Mouse (Mus musculus) embryonic fibroblast, embryonic 13.5 days (primary cell): ENCODE results near the gene Tmem266. TPM values are rescaled to one million over a fixed set of nuclear protein-coding genes. Genes with fewer than 3 reads are reported as not detected.

Experiments used
- H3K27ac ChIP-seq: 2 replicates; pipeline ENCODE4 v1.5.1; 2012; ENCODE audit warnings: low read length, control low read depth, inconsistent platforms; ENCODE audit not compliant: insufficient read depth
- H3K4me1 ChIP-seq: 2 replicates; pipeline ENCODE4 v1.6.1; 2011; ENCODE audit warnings: low read length; ENCODE audit not compliant: control insufficient read depth, insufficient read depth
- H3K4me3 ChIP-seq: 2 replicates; pipeline ENCODE4 v1.5.1; 2011; ENCODE audit warnings: mild to moderate bottlenecking, control low read depth, low read length; ENCODE audit not compliant: insufficient read depth
- CTCF ChIP-seq: IDR thresholded peaks from 2 replicates; pipeline ENCODE4 v1.5.1; 2011; ENCODE audit warnings: mild to moderate bottlenecking, control low read depth, low read length, moderate library complexity, borderline replicate concordance; ENCODE audit not compliant: insufficient read depth
- POLR2A ChIP-seq: IDR thresholded peaks from 2 replicates; pipeline ENCODE4 v1.6.1; 2011; ENCODE audit warnings: low read depth, mild to moderate bottlenecking, control low read depth, low read length, moderate library complexity
- polyA plus RNA-seq: library from polyadenylated mRNA; stranded (reverse); fragments of >200 nt; gene quantifications from 2 replicates; pipeline ENCODE4 v1.2.4, GENCODE M21; 2011; ENCODE audit warnings: low read depth; ENCODE audit not compliant: missing spikeins, insufficient read length

Tmem266 gene
- polyA plus RNA-seq, 1 experiment = not detected

DNA sequence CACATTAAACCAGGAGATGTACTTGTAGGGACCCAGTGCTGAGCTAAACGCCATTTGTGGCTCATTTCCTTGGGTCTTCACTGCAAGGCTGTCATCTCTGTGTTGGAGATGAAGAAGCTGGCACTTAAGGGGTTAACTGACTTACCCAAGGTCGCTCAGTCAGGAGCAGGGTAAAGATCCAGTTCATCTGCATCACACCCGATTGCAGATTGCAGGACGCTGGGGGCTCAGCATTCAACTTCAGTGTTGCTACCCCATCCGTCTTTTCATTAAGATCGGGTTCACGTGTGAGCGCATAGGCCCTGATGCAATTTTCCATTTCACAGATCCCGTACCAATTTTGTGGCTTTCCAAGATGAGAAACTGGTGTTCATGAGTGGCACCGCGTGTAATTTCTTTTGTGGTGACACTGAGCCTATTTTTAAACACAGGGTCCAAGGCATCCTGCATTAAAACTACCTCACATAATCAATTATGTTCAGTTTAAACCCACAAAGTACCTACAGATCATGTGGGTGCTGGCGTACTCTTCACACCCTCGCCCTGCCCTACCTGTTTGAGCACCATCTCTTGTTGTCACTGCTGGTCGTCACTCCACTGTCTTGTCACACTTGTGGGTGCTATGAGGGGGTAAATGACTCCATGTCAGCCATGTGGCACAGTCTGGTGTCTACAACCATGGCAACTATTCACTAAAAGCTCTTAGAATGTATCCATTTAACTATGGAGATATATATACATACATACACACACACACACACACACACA lies 1.6 kb downstream of the Tmem266 start:
- TF ChIP-seq CTCF = no peak
- TF ChIP-seq POLR2A = no peak
- Histone ChIP-seq H3K4me1 (no peaks in the 10 kb centered on the region; the same call in 1 of the 2 replicates), H3K4me3 (no peak overlapping the region), H3K27ac (no peak overlapping the region)

DNA sequence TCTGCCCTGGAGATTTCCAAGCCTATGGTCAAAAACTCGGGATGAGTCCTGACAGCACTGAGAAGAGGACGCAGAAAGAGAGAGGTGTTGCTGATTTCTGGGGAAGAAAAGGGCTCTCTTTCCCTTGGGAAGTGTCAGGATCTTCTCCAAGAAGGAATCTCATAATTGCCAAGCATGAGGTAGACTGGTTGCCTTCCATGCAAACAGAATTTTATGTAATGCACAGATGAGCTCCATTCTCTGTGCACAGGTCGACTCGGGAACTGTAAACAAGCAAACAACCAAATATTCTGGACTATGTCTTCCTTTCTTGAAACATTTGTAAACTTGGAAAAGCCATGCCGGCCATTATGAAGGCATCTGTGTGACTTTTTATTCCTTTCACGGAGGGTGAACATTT lies 2.7 kb downstream of the Tmem266 start:
- H3K4me1 ChIP-seq = no peaks in the 10 kb centered on the region
- H3K4me3 ChIP-seq = no peak overlapping the region
- no peak for TF ChIP-seq POLR2A
- no peak for TF ChIP-seq CTCF
- no peak overlapping the region for H3K27ac ChIP-seq

DNA sequence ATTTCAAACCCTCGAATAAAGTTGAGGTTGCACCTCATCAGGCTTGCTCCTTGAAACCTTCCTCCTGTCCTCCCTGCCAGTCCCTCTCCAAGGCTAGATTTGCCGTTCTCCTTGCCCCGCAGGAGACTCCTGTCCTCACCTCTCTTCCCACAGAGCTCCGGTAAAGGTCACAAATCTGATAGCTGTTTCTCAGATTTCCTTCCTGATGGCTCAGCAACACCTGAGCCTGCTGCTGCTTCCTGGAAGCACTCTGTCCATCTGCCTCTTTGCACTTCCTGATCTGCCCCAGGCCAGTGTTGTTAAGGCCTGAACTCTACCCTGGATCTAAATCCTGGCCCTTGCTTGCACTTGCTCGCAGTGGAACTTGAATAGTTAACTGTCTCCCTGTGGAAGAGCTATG lies 5.8 kb downstream of the Tmem266 start:
- H3K4me1 ChIP-seq = no peaks in the 10 kb centered on the region
- TF ChIP-seq CTCF (no peak), POLR2A (no peak)

GRCm38 (mm10) chr9:55332949-55333348 lies 6.2 kb downstream of the Tmem266 start:
- H3K4me1 ChIP-seq = no peaks in the 10 kb centered on the region
- no peak overlapping the region for H3K27ac ChIP-seq
- no peak overlapping the region for H3K4me3 ChIP-seq
- TF ChIP-seq POLR2A (no peak), CTCF (no peak)

More for the DNA sequence above, 5.8 kb downstream of the Tmem266 start:
- no peak overlapping the region for H3K4me3 ChIP-seq
- H3K27ac ChIP-seq = no peak overlapping the region

- no peak overlapping the region for H3K27ac ChIP-seq
- H3K4me1 ChIP-seq = no peaks in the 10 kb centered on the region
- no peak overlapping the region for H3K4me3 ChIP-seq
- TF ChIP-seq POLR2A (no peak), CTCF (no peak)
Observed at GRCm38 (mm10) chr9:55344165-55344564, 17.5 kb downstream of the Tmem266 start.

DNA sequence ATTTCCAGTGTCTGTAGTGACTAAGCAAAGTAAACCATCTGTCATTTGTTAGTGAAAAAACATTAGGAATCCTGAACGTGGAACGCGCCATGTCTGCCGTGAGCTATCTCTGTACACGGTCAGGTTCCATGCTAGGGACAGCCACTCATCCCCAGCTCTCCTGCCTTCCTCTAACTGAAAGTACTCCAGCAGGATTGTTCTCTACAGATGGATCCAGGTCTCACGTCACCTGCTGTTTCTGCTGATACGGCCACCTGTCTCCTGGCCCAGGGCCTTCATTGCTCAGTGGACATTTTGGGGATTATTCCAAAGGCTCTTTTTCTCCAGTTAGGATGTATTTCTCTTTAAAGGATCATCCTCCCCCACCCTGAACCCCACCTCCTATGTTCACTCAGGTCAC lies 18.6 kb downstream of the Tmem266 start:
- TF ChIP-seq POLR2A (no peak), CTCF (no peak)
- Histone ChIP-seq H3K4me3 (no peak overlapping the region), H3K4me1 (no peaks in the 10 kb centered on the region), H3K27ac (no peak overlapping the region)

DNA sequence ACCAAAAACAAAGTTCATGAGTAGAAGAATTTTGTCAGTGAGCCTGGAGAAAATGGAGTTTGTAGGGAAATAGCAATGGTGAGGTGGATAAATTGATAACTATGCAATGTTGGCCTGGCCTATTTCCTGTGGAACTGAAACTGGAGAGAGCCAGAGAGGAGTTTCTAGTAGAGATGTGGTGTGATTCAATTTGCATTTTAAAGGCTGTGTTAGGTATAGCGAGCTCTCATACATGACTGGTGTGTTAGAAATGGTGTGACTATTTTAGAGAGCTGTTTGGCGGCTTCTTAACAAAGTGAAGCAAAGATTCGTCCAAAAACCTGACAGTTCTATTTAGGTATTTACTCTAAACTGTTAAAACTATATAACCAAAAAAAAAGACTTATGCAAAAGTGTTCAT lies 22.0 kb downstream of the Tmem266 start:
- TF ChIP-seq CTCF (no peak), POLR2A (no peak)
- Histone ChIP-seq H3K4me3 (no peak overlapping the region), H3K27ac (no peak overlapping the region), H3K4me1 (no peaks in the 10 kb centered on the region)

DNA sequence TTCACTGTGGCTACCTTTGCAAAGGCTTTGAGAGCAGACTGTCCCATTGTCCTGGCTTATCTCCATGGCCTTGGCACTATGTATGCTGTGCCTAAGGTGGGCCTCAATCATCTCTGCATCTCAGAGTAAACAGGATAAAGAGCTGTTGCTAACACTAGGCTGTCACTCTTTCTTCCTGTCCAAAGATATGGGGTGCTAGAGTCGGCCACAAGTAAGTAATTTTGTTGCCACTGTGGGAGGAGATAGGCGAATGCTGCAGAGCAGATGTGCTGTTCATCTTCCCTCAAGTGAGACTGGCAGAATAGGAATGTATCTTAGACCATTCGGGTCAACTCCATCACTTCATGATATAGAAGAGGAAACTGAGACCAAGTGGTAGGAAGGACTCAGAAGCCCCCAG lies 28.0 kb downstream of the Tmem266 start:
- Histone ChIP-seq H3K4me1 (no peaks in the 10 kb centered on the region), H3K27ac (no peak overlapping the region), H3K4me3 (no peak overlapping the region)
- TF ChIP-seq CTCF (no peak), POLR2A (no peak)

GRCm38 (mm10) chr9:55355270-55355834 lies 28.6 kb downstream of the Tmem266 start:
- TF ChIP-seq POLR2A (no peak), CTCF (no peak)
- H3K4me1 ChIP-seq = no peaks in the 10 kb centered on the region
- H3K4me3 ChIP-seq = no peak overlapping the region
- no peak overlapping the region for H3K27ac ChIP-seq

GRCm38 (mm10) chr9:55357164-55357563 lies 30.5 kb downstream of the Tmem266 start:
- TF ChIP-seq POLR2A (no peak), CTCF (no peak)
- no peak overlapping the region for H3K4me3 ChIP-seq
- 0 out of 2 replicates have a peak, but pooled peaks cover 7% of the 10 kb centered on the region for H3K4me1 ChIP-seq
- no peak overlapping the region for H3K27ac ChIP-seq
